Mouse (Mus musculus) c-Kit-positive CD71-positive TER-119-negative erythroid progenitor cells, embryonic 14.5 days (primary cell): ENCODE measurements at regions not wholly inside any gene's neighbourhood (a gene's known extent, or its start where the extent isn't known, plus 50 kb on each side); places are given as distances from the start of the nearest gene placed in this dataset.
A peak's percentile ranks its signal among the peaks of the same experiment; 100 is the strongest.

ENCODE experiments used
- DNase-seq: peaks from one replicate; pipeline ENCODE4 v3.0.0-alpha.2; 2013; ENCODE audit warnings: low read depth

- no peak for DNase-seq
These were observed 203.0 kb upstream of the Usp24 start for GRCm38 (mm10) chr4:106112981-106113380.

GRCm38 (mm10) chr4:106113747-106114146 lies 202.3 kb upstream of the Usp24 start:
- no peak for DNase-seq

- DNase-seq: no peak
These were observed 199.4 kb upstream of the Usp24 start for GRCm38 (mm10) chr4:106116611-106117010.

GRCm38 (mm10) chr4:106121306-106121705 lies 194.7 kb upstream of the Usp24 start:
- no peak for DNase-seq

- DNase-seq: no peak
These were observed 192.9 kb upstream of the Usp24 start for GRCm38 (mm10) chr4:106123038-106123654.

- DNase-seq: no peak
These were observed 188.8 kb upstream of the Usp24 start for GRCm38 (mm10) chr4:106127199-106127598.

GRCm38 (mm10) chr4:106127641-106128040 lies 188.4 kb upstream of the Usp24 start:
- DNase-seq: peak; percentile 15

GRCm38 (mm10) chr4:106129327-106129726 lies 186.7 kb upstream of the Usp24 start:
- no peak for DNase-seq

GRCm38 (mm10) chr4:106129803-106130202 lies 186.2 kb upstream of the Usp24 start:
- DNase-seq: no peak

GRCm38 (mm10) chr4:106133746-106134730 lies 182.0 kb upstream of the Usp24 start:
- no peak for DNase-seq

- no peak for DNase-seq
These were observed 173.3 kb upstream of the Usp24 start for GRCm38 (mm10) chr4:106142741-106143140.

- DNase-seq: no peak
These were observed 171.5 kb upstream of the Usp24 start for GRCm38 (mm10) chr4:106144351-106145116.

GRCm38 (mm10) chr4:106146919-106147460 lies 169.0 kb upstream of the Usp24 start:
- DNase-seq: no peak

GRCm38 (mm10) chr4:106148866-106149265 lies 167.1 kb upstream of the Usp24 start:
- DNase-seq: no peak

GRCm38 (mm10) chr4:106149471-106150048 lies 166.5 kb upstream of the Usp24 start:
- no peak for DNase-seq

- DNase-seq: no peak
These were observed 165.2 kb upstream of the Usp24 start for GRCm38 (mm10) chr4:106150775-106151174.

- DNase-seq: no peak
These were observed 158.4 kb upstream of the Usp24 start for GRCm38 (mm10) chr4:106157451-106158179.

- no peak for DNase-seq
These were observed 154.4 kb upstream of the Usp24 start for GRCm38 (mm10) chr4:106161592-106161991.

GRCm38 (mm10) chr4:106162551-106162950 lies 153.5 kb upstream of the Usp24 start:
- no peak for DNase-seq

GRCm38 (mm10) chr4:106163220-106163619 lies 152.8 kb upstream of the Usp24 start:
- DNase-seq: no peak

GRCm38 (mm10) chr4:106167716-106168115 lies 148.3 kb upstream of the Usp24 start:
- no peak for DNase-seq
